Mouse (Mus musculus): Measurements from ENCODE around the gene Clic3. TPM values are rescaled to one million over a fixed set of nuclear protein-coding genes. Genes with fewer than 3 reads are reported as not detected.
"Not testable (repeated sequence)": the region's sequence is repeated elsewhere in the genome, so short reads cannot be mapped to it uniquely, and the experiment has no call there.

Gene Clic3
- polyA plus RNA-seq (2016; fragmentation: Nextera tagmentation; extraction: Ambion mirVana): 0.57 TPM in 2 replicates

GRCm38 (mm10) chr2:25456205-25456953 lies at the start of gene Clic3:
Clic3 (plus strand) TSS chr2:25456838.
- no peak for DNase-seq (ENCODE audit: extremely low spot score, low spot score)
- 74% methylated on average over 14 of the region's 14 CpGs for WGBS
- no peaks in the 10 kb centered on the region for H3K9me3 ChIP-seq
- H3K4me3 ChIP-seq: no peak within 1 kb of the TSS
- H3K27ac ChIP-seq: no peak within 1 kb of the TSS
- H3K27me3 ChIP-seq (ENCODE audit: poor library complexity, severe bottlenecking): no peaks in the 10 kb centered on the region
- peaks cover 6% of the 10 kb centered on the region for H3K36me3 ChIP-seq (replicated peaks)
- H3K4me1 ChIP-seq: peaks cover 24% of the 10 kb centered on the region

- WGBS: 90% methylated on average over 10 of the region's 10 CpGs
- peaks cover 22% of the 10 kb centered on the region for H3K36me3 ChIP-seq (replicated peaks)
- peaks cover 10% of the 10 kb centered on the region for H3K27me3 ChIP-seq (ENCODE audit: poor library complexity, severe bottlenecking)
- no peaks in the 10 kb centered on the region for H3K9me3 ChIP-seq
- H3K4me1 ChIP-seq: peaks cover 9% of the 10 kb centered on the region
- no peak overlapping the region for H3K27ac ChIP-seq
- no peak overlapping the region for H3K4me3 ChIP-seq
- no peak for DNase-seq (ENCODE audit: extremely low spot score, low spot score)
Measured at GRCm38 (mm10) chr2:25408908-25409307, 47.7 kb upstream of the Clic3 start.

- H3K27ac ChIP-seq; H3K27me3 ChIP-seq (ENCODE audit: poor library complexity, severe bottlenecking); H3K9me3 ChIP-seq; H3K4me3 ChIP-seq; DNase-seq (ENCODE audit: extremely low spot score, low spot score); H3K4me1 ChIP-seq: not testable (repeated sequence)
- H3K36me3 ChIP-seq (replicated peaks): peaks cover 11% of the 10 kb centered on the region
Measured at GRCm38 (mm10) chr2:25413436-25413835, 43.2 kb upstream of the Clic3 start.

GRCm38 (mm10) chr2:25417426-25417825 lies 39.2 kb upstream of the Clic3 start:
- Histone ChIP-seq H3K27me3 (ENCODE audit: poor library complexity, severe bottlenecking) (peaks cover 3% of the 10 kb centered on the region; the same call in 1 of the 2 replicates), H3K4me3 (no peak overlapping the region), H3K27ac (no peak overlapping the region), H3K36me3 (replicated peaks) (no peaks in the 10 kb centered on the region), H3K9me3 (no peaks in the 10 kb centered on the region), H3K4me1 (peaks cover 13% of the 10 kb centered on the region; the same call in 1 of the 2 replicates)
- DNase-seq (ENCODE audit: extremely low spot score, low spot score): no peak
- WGBS: 16% methylated on average over 3 of the region's 3 CpGs

- 20% methylated on average over 3 of the region's 3 CpGs for WGBS
Measured at GRCm38 (mm10) chr2:25421896-25422295, 34.7 kb upstream of the Clic3 start.

GRCm38 (mm10) chr2:25422587-25423410 lies 33.8 kb upstream of the Clic3 start, which contains the start of gene Fut7:
Fut7 (plus strand) TSS chr2:25423267.
- Histone ChIP-seq H3K36me3 (replicated peaks) (no peaks in the 10 kb centered on the region), H3K27me3 (ENCODE audit: poor library complexity, severe bottlenecking) (peaks cover 46% of the 10 kb centered on the region)
- WGBS: 73% methylated on average over 17 of the region's 17 CpGs

More at GRCm38 (mm10) chr2:25421896-25422295, 34.7 kb upstream of the Clic3 start:
- Histone ChIP-seq H3K27ac (no peak overlapping the region), H3K36me3 (replicated peaks) (no peaks in the 10 kb centered on the region), H3K9me3 (no peaks in the 10 kb centered on the region), H3K27me3 (ENCODE audit: poor library complexity, severe bottlenecking) (peaks cover 46% of the 10 kb centered on the region), H3K4me3 (no peak overlapping the region), H3K4me1 (peaks cover 21% of the 10 kb centered on the region)
- DNase-seq (ENCODE audit: extremely low spot score, low spot score): peak; percentile 64

GRCm38 (mm10) chr2:25423626-25424025 lies 33.0 kb upstream of the Clic3 start:
- Histone ChIP-seq H3K27me3 (ENCODE audit: poor library complexity, severe bottlenecking) (peaks cover 46% of the 10 kb centered on the region), H3K9me3 (no peaks in the 10 kb centered on the region), H3K4me3 (no peak overlapping the region), H3K27ac (no peak overlapping the region), H3K4me1 (peaks cover 20% of the 10 kb centered on the region), H3K36me3 (replicated peaks) (no peaks in the 10 kb centered on the region)
- 89% methylated on average over 1 of the region's 1 CpGs for WGBS
- DNase-seq (ENCODE audit: extremely low spot score, low spot score): no peak

More at GRCm38 (mm10) chr2:25422587-25423410, 33.8 kb upstream of the Clic3 start, which contains the start of gene Fut7:
- H3K4me1 ChIP-seq: peaks cover 15% of the 10 kb centered on the region
- no peak for DNase-seq (ENCODE audit: extremely low spot score, low spot score)
- no peak within 1 kb of the TSS for H3K4me3 ChIP-seq
- H3K27ac ChIP-seq: no peak within 1 kb of the TSS; the same call in 1 of the 2 replicates
- no peaks in the 10 kb centered on the region for H3K9me3 ChIP-seq

GRCm38 (mm10) chr2:25425481-25425880 lies 31.2 kb upstream of the Clic3 start:
- Histone ChIP-seq H3K36me3 (replicated peaks) (no peaks in the 10 kb centered on the region), H3K9me3 (no peaks in the 10 kb centered on the region), H3K4me1 (peaks cover 38% of the 10 kb centered on the region), H3K4me3 (no peak overlapping the region), H3K27ac (no peak overlapping the region), H3K27me3 (ENCODE audit: poor library complexity, severe bottlenecking) (peaks cover 63% of the 10 kb centered on the region)
- no peak for DNase-seq (ENCODE audit: extremely low spot score, low spot score)
- 47% methylated on average over 27 of the region's 27 CpGs for WGBS

GRCm38 (mm10) chr2:25426721-25427191 lies 29.9 kb upstream of the Clic3 start:
- no peak overlapping the region for H3K27ac ChIP-seq

GRCm38 (mm10) chr2:25427256-25427655 lies 29.4 kb upstream of the Clic3 start:
- no peak overlapping the region for H3K4me3 ChIP-seq
- H3K27me3 ChIP-seq (ENCODE audit: poor library complexity, severe bottlenecking): peaks cover 69% of the 10 kb centered on the region
- H3K9me3 ChIP-seq: no peaks in the 10 kb centered on the region
- DNase-seq (ENCODE audit: extremely low spot score, low spot score): no peak
- H3K36me3 ChIP-seq (replicated peaks): no peaks in the 10 kb centered on the region
- H3K27ac ChIP-seq: no peak overlapping the region
- 92% methylated on average over 5 of the region's 5 CpGs for WGBS
- H3K4me1 ChIP-seq: peaks cover 50% of the 10 kb centered on the region

More at GRCm38 (mm10) chr2:25426721-25427191, 29.9 kb upstream of the Clic3 start:
- Histone ChIP-seq H3K4me3 (no peak overlapping the region), H3K27me3 (ENCODE audit: poor library complexity, severe bottlenecking) (peaks cover 70% of the 10 kb centered on the region), H3K4me1 (peaks cover 50% of the 10 kb centered on the region), H3K36me3 (replicated peaks) (no peaks in the 10 kb centered on the region), H3K9me3 (no peaks in the 10 kb centered on the region)
- peak; percentile 82 for DNase-seq (ENCODE audit: extremely low spot score, low spot score)
- 27% methylated on average over 5 of the region's 5 CpGs for WGBS

GRCm38 (mm10) chr2:25428442-25429236 lies 28.0 kb upstream of the Clic3 start, which contains the start of gene Abca2:
Abca2 (plus strand) TSS chr2:25428703.
- peak within 1 kb of the TSS; percentile 92 for H3K27ac ChIP-seq
- peak; percentile 91 for DNase-seq (ENCODE audit: extremely low spot score, low spot score)
- H3K9me3 ChIP-seq: no peaks in the 10 kb centered on the region
- H3K36me3 ChIP-seq (replicated peaks): no peaks in the 10 kb centered on the region; the same call in 1 of the 2 replicates
- under 1% methylated on average over 89 of the region's 89 CpGs for WGBS
- peaks cover 55% of the 10 kb centered on the region for H3K27me3 ChIP-seq (ENCODE audit: poor library complexity, severe bottlenecking)
- peaks cover 47% of the 10 kb centered on the region for H3K4me1 ChIP-seq
- peak within 1 kb of the TSS; percentile 83 for H3K4me3 ChIP-seq

Measured in forebrain, embryonic 10.5 days (tissue).